Mouse (Mus musculus): Measurements from ENCODE around the gene Pik3r1. TPM values are rescaled to one million over a fixed set of nuclear protein-coding genes. Genes with fewer than 3 reads are reported as not detected.

Pik3r1 gene
- polyA plus RNA-seq, 1 experiment from 2014 or later: 24.9 TPM

GRCm38 (mm10) chr13:101678036-101678435 is 90.0 kb downstream of the Pik3r1 start:
- Histone ChIP-seq H3K4me2 (ENCODE audit: low read depth, low read length) (no peak overlapping the region), H3K4me1 (ENCODE audit: control insufficient read depth, insufficient read depth, low read length) (no peaks in the 10 kb centered on the region), H3K4me3 (ENCODE audit: low read length) (no peak overlapping the region), H3K9me3 (replicated peaks; ENCODE audit: control insufficient read depth, low read length) (no peaks in the 10 kb centered on the region), H3K36me3 (ENCODE audit: control insufficient read depth, insufficient read depth) (peaks cover 9% of the 10 kb centered on the region), H3K27ac (ENCODE audit: low read length) (no peak overlapping the region), H3K9ac (ENCODE audit: low read length) (no peak overlapping the region), H3K27me3 (ENCODE audit: control insufficient read depth, insufficient read depth, low read length) (no peaks in the 10 kb centered on the region)
- no peak for ATAC-seq (replicated peaks; ENCODE audit: extremely low read depth, insufficient read depth, low FRiP score)
- WGBS: 88% methylated on average over 4 of the region's 4 CpGs

GRCm38 (mm10) chr13:101673876-101674275 is 94.1 kb downstream of the Pik3r1 start:
- WGBS: 60% methylated on average over 3 of the region's 3 CpGs
- Histone ChIP-seq H3K9me3 (replicated peaks; ENCODE audit: control insufficient read depth, low read length) (no peaks in the 10 kb centered on the region), H3K4me2 (ENCODE audit: low read depth, low read length) (no peak overlapping the region), H3K27me3 (ENCODE audit: control insufficient read depth, insufficient read depth, low read length) (no peaks in the 10 kb centered on the region), H3K9ac (ENCODE audit: low read length) (no peak overlapping the region), H3K4me3 (ENCODE audit: low read length) (no peak overlapping the region), H3K36me3 (ENCODE audit: control insufficient read depth, insufficient read depth) (no peaks in the 10 kb centered on the region), H3K27ac (ENCODE audit: low read length) (no peak overlapping the region), H3K4me1 (ENCODE audit: control insufficient read depth, insufficient read depth, low read length) (no peaks in the 10 kb centered on the region)
- ATAC-seq (replicated peaks; ENCODE audit: extremely low read depth, insufficient read depth, low FRiP score): no peak

GRCm38 (mm10) chr13:101668859-101669258 is 99.2 kb downstream of the Pik3r1 start:
- Histone ChIP-seq H3K9me3 (replicated peaks; ENCODE audit: control insufficient read depth, low read length) (peaks cover 3% of the 10 kb centered on the region; the same call in 1 of the 2 replicates), H3K9ac (ENCODE audit: low read length) (no peak overlapping the region), H3K27me3 (ENCODE audit: control insufficient read depth, insufficient read depth, low read length) (no peaks in the 10 kb centered on the region), H3K4me3 (ENCODE audit: low read length) (no peak overlapping the region), H3K4me1 (ENCODE audit: control insufficient read depth, insufficient read depth, low read length) (no peaks in the 10 kb centered on the region), H3K27ac (ENCODE audit: low read length) (no peak overlapping the region), H3K36me3 (ENCODE audit: control insufficient read depth, insufficient read depth) (no peaks in the 10 kb centered on the region), H3K4me2 (ENCODE audit: low read depth, low read length) (no peak overlapping the region)
- ATAC-seq (replicated peaks; ENCODE audit: extremely low read depth, insufficient read depth, low FRiP score): no peak
- WGBS: 29% methylated on average over 3 of the region's 3 CpGs

GRCm38 (mm10) chr13:101664010-101664409 is 104.0 kb downstream of the Pik3r1 start:
- Histone ChIP-seq H3K9ac (ENCODE audit: low read length) (no peak overlapping the region), H3K4me1 (ENCODE audit: control insufficient read depth, insufficient read depth, low read length) (peaks cover 3% of the 10 kb centered on the region; the same call in 1 of the 2 replicates), H3K4me2 (ENCODE audit: low read depth, low read length) (no peak overlapping the region), H3K27ac (ENCODE audit: low read length) (no peak overlapping the region), H3K4me3 (ENCODE audit: low read length) (no peak overlapping the region), H3K27me3 (ENCODE audit: control insufficient read depth, insufficient read depth, low read length) (no peaks in the 10 kb centered on the region), H3K36me3 (ENCODE audit: control insufficient read depth, insufficient read depth) (no peaks in the 10 kb centered on the region), H3K9me3 (replicated peaks; ENCODE audit: control insufficient read depth, low read length) (peaks cover 3% of the 10 kb centered on the region; the same call in 1 of the 2 replicates)
- 68% methylated on average over 5 of the region's 5 CpGs for WGBS
- ATAC-seq (replicated peaks; ENCODE audit: extremely low read depth, insufficient read depth, low FRiP score): no peak

- H3K27me3 ChIP-seq (ENCODE audit: control insufficient read depth, insufficient read depth, low read length): no peaks in the 10 kb centered on the region
- no peak overlapping the region for H3K4me2 ChIP-seq (ENCODE audit: low read depth, low read length)
- H3K4me1 ChIP-seq (ENCODE audit: control insufficient read depth, insufficient read depth, low read length): peaks cover 3% of the 10 kb centered on the region; the same call in 1 of the 2 replicates
- H3K27ac ChIP-seq (ENCODE audit: low read length): no peak overlapping the region
- no peak for ATAC-seq (replicated peaks; ENCODE audit: extremely low read depth, insufficient read depth, low FRiP score)
- peaks cover under 1% of the 10 kb centered on the region; the same call in 1 of the 2 replicates for H3K9me3 ChIP-seq (replicated peaks; ENCODE audit: control insufficient read depth, low read length)
- no peak overlapping the region for H3K9ac ChIP-seq (ENCODE audit: low read length)
- H3K4me3 ChIP-seq (ENCODE audit: low read length): no peak overlapping the region
- H3K36me3 ChIP-seq (ENCODE audit: control insufficient read depth, insufficient read depth): no peaks in the 10 kb centered on the region
- 77% methylated on average over 1 of the region's 1 CpGs for WGBS
Observed at GRCm38 (mm10) chr13:101662900-101663299, 105.1 kb downstream of the Pik3r1 start.

GRCm38 (mm10) chr13:101661567-101661966 is 106.5 kb downstream of the Pik3r1 start:
- H3K27me3 ChIP-seq (ENCODE audit: control insufficient read depth, insufficient read depth, low read length): no peaks in the 10 kb centered on the region
- H3K9ac ChIP-seq (ENCODE audit: low read length): no peak overlapping the region
- H3K9me3 ChIP-seq (replicated peaks; ENCODE audit: control insufficient read depth, low read length): no peaks in the 10 kb centered on the region
- no peaks in the 10 kb centered on the region for H3K36me3 ChIP-seq (ENCODE audit: control insufficient read depth, insufficient read depth)
- 71% methylated on average over 6 of the region's 6 CpGs for WGBS
- H3K4me1 ChIP-seq (ENCODE audit: control insufficient read depth, insufficient read depth, low read length): peaks cover 3% of the 10 kb centered on the region; the same call in 1 of the 2 replicates
- H3K4me3 ChIP-seq (ENCODE audit: low read length): no peak overlapping the region
- no peak overlapping the region for H3K27ac ChIP-seq (ENCODE audit: low read length)
- ATAC-seq (replicated peaks; ENCODE audit: extremely low read depth, insufficient read depth, low FRiP score): no peak
- H3K4me2 ChIP-seq (ENCODE audit: low read depth, low read length): no peak overlapping the region

GRCm38 (mm10) chr13:101660187-101660586 is 107.8 kb downstream of the Pik3r1 start:
- Histone ChIP-seq H3K27ac (ENCODE audit: low read length) (no peak overlapping the region), H3K4me1 (ENCODE audit: control insufficient read depth, insufficient read depth, low read length) (peaks cover 3% of the 10 kb centered on the region; the same call in 1 of the 2 replicates), H3K36me3 (ENCODE audit: control insufficient read depth, insufficient read depth) (no peaks in the 10 kb centered on the region), H3K4me3 (ENCODE audit: low read length) (no peak overlapping the region), H3K9me3 (replicated peaks; ENCODE audit: control insufficient read depth, low read length) (no peaks in the 10 kb centered on the region), H3K9ac (ENCODE audit: low read length) (no peak overlapping the region), H3K27me3 (ENCODE audit: control insufficient read depth, insufficient read depth, low read length) (no peaks in the 10 kb centered on the region), H3K4me2 (ENCODE audit: low read depth, low read length) (no peak overlapping the region)
- 86% methylated on average over 2 of the region's 2 CpGs for WGBS
- no peak for ATAC-seq (replicated peaks; ENCODE audit: extremely low read depth, insufficient read depth, low FRiP score)

- Histone ChIP-seq H3K36me3 (ENCODE audit: control insufficient read depth, insufficient read depth) (no peaks in the 10 kb centered on the region), H3K27me3 (ENCODE audit: control insufficient read depth, insufficient read depth, low read length) (no peaks in the 10 kb centered on the region), H3K4me2 (ENCODE audit: low read depth, low read length) (no peak overlapping the region), H3K4me3 (ENCODE audit: low read length) (no peak overlapping the region), H3K27ac (ENCODE audit: low read length) (no peak overlapping the region), H3K4me1 (ENCODE audit: control insufficient read depth, insufficient read depth, low read length) (no peaks in the 10 kb centered on the region), H3K9ac (ENCODE audit: low read length) (no peak overlapping the region), H3K9me3 (replicated peaks; ENCODE audit: control insufficient read depth, low read length) (no peaks in the 10 kb centered on the region)
- ATAC-seq (replicated peaks; ENCODE audit: extremely low read depth, insufficient read depth, low FRiP score): no peak
- 95% methylated on average over 2 of the region's 2 CpGs for WGBS
Observed at GRCm38 (mm10) chr13:101652131-101652530, 115.9 kb downstream of the Pik3r1 start.

- no peaks in the 10 kb centered on the region for H3K9me3 ChIP-seq (replicated peaks; ENCODE audit: control insufficient read depth, low read length)
- no peak for ATAC-seq (replicated peaks; ENCODE audit: extremely low read depth, insufficient read depth, low FRiP score)
- WGBS: 62% methylated on average over 2 of the region's 2 CpGs
Observed at GRCm38 (mm10) chr13:101641632-101642031, 126.4 kb downstream of the Pik3r1 start.

More at GRCm38 (mm10) chr13:101641632-101642031, 126.4 kb downstream of the Pik3r1 start:
- no peaks in the 10 kb centered on the region; the same call in 1 of the 2 replicates for H3K27me3 ChIP-seq (ENCODE audit: control insufficient read depth, insufficient read depth, low read length)
- no peak overlapping the region for H3K27ac ChIP-seq (ENCODE audit: low read length)
- H3K36me3 ChIP-seq (ENCODE audit: control insufficient read depth, insufficient read depth): no peaks in the 10 kb centered on the region
- H3K9ac ChIP-seq (ENCODE audit: low read length): no peak overlapping the region
- H3K4me3 ChIP-seq (ENCODE audit: low read length): no peak overlapping the region
- H3K4me1 ChIP-seq (ENCODE audit: control insufficient read depth, insufficient read depth, low read length): no peaks in the 10 kb centered on the region
- H3K4me2 ChIP-seq (ENCODE audit: low read depth, low read length): no peak overlapping the region

All from heart, embryonic 16.5 days (tissue).